Mouse (Mus musculus) embryonic facial prominence, embryonic 15.5 days (tissue): ENCODE data around the gene Cntd1. TPM values are rescaled to one million over a fixed set of nuclear protein-coding genes. Genes with fewer than 3 reads are reported as not detected.
A peak's percentile ranks its signal among the peaks of the same experiment; 100 is the strongest.

ENCODE experiments used
- ATAC-seq: fragments of 200-750 bp; cut with Nextera tagmentation; 2 replicates; pipeline ENCODE4 v1.8.0; 2017; ENCODE audit warnings: low read depth, moderate TSS enrichment; ENCODE audit not compliant: insufficient number of reproducible peaks, low FRiP score, low TSS enrichment
- H3K27ac ChIP-seq: fragments of 300-500 bp; sonication (generic); replicated peaks from 2 replicates; pipeline ENCODE4 v1.5.1; 2015; ENCODE audit warnings: mild to moderate bottlenecking, inconsistent platforms
- H3K27me3 ChIP-seq: fragments of 300-500 bp; sonication (generic); 2 replicates; pipeline ENCODE4 v1.6.1; 2015; ENCODE audit warnings: inconsistent platforms
- H3K36me3 ChIP-seq: fragments of 300-500 bp; sonication (generic); 2 replicates; pipeline ENCODE4 v1.6.1; 2015; ENCODE audit warnings: mild to moderate bottlenecking, inconsistent platforms
- H3K4me1 ChIP-seq: fragments of 300-500 bp; sonication (generic); 2 replicates; pipeline ENCODE4 v1.6.1; 2015; ENCODE audit warnings: inconsistent platforms
- H3K4me2 ChIP-seq: fragments of 300-500 bp; sonication (generic); replicated peaks from 2 replicates; pipeline ENCODE4 v1.6.1; 2015; ENCODE audit warnings: mild to moderate bottlenecking, inconsistent platforms
- H3K4me3 ChIP-seq: fragments of 300-500 bp; sonication (generic); replicated peaks from 2 replicates; pipeline ENCODE4 v1.5.1; 2015; ENCODE audit warnings: mild to moderate bottlenecking, inconsistent platforms
- H3K9ac ChIP-seq: fragments of 300-500 bp; sonication (generic); 2 replicates; pipeline ENCODE4 v1.6.1; 2015; ENCODE audit warnings: inconsistent platforms
- H3K9me3 ChIP-seq: fragments of 300-500 bp; sonication (generic); replicated peaks from 2 replicates; pipeline ENCODE4 v1.6.1; 2016; ENCODE audit warnings: inconsistent platforms
- WGBS: fragments of 180-500 bp; shearing (Covaris S2); methylation state at CpG from one replicate; pipeline ENCODE4 v1.1.7; 2015; 5-methylcytosine and 5-hydroxymethylcytosine counted together
- polyA plus RNA-seq: library from polyadenylated mRNA; unstranded; fragments of >200 nt; fragmentation: Nextera tagmentation; extraction: Ambion mirVana; gene quantifications from 2 replicates; pipeline ENCODE4 v1.2.1, GENCODE M21; 2015

The Cntd1 gene
- polyA plus RNA-seq, 1 experiment from 2014 or later, result 1.9 TPM

DNA sequence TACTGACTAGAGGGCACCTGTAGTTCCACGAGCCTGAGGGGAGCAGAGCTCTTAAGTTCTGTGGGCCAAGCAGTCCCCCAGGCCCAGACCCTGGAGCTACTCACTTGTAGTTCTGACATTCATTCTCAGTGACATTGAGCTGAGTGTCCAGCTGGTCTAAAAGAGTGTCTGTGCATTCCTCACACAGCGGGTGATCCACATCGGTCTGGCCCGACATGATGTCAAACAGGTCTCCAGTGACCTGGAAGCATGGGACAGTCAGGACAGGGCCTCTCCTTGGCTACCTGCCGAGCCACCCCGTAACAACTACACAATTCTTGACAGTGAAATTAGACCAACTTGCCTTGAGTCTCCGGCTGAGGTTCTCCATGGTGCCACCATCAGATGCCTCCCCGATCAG, 16.4 kb downstream of the Cntd1 start:
- WGBS, result 95% methylated on average over 8 of the region's 8 CpGs
- H3K4me1 ChIP-seq, result no peaks in the 10 kb centered on the region
- no peak for ATAC-seq
- H3K36me3 ChIP-seq, result peaks cover 82% of the 10 kb centered on the region
- no peak overlapping the region for H3K4me3 ChIP-seq
- no peak overlapping the region for H3K9ac ChIP-seq
- no peaks in the 10 kb centered on the region for H3K27me3 ChIP-seq
- no peak overlapping the region for H3K27ac ChIP-seq
- no peaks in the 10 kb centered on the region for H3K9me3 ChIP-seq
- H3K4me2 ChIP-seq, result no peak overlapping the region

- Histone ChIP-seq H3K27me3 (no peaks in the 10 kb centered on the region), H3K4me1 (peaks cover 15% of the 10 kb centered on the region), H3K4me3 (peak overlapping the region; percentile 84), H3K9ac (peak overlapping the region; percentile 72), H3K27ac (no peak overlapping the region), H3K36me3 (peaks cover 28% of the 10 kb centered on the region), H3K9me3 (no peaks in the 10 kb centered on the region), H3K4me2 (peak overlapping the region; percentile 82)
- WGBS, result 63% methylated on average over 7 of the region's 7 CpGs
- no peak for ATAC-seq
These were observed 22.1 kb downstream of the Cntd1 start for GRCm38 (mm10) chr11:101300881-101301280.

DNA sequence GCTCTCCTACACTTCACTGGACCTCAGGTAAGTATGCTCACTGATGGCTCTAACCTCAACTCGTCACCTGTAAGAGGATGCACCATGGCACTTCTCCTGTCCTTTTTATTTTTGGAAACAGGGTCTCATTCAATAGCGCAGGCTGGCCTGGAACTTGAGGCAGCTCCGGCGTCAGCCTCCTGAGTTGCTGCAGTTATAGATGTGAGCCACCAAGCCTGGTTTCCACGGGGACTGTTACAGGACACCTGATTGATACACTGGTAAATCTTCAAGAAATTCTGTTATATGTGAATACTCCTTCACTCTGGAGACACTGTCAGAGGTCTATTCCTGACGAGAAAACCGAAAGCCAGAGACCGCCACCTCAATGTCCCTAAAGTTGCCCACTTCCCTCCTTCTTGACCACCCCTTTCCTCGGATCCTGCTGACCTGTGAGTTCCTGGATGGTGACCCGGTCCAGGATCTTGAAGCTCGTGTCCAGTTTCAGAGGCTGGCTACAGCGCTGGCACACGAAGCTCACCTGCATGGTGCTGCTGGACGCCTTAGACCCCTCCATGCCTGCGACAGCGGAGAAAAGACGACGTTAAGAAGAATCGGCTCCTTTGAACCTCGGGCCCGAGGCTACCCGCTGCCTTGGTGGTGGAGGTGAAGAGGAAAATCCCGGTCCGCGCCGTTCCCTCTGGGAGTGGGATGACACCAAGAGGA, 22.6 kb downstream of the Cntd1 start:
- 0 out of 2 replicates have a peak overlapping the region, but pooled peaks have one; percentile 35 for H3K27ac ChIP-seq
- ATAC-seq, result peak; percentile 20; the same call in 1 of the 2 replicates
- peak overlapping the region; percentile 82 for H3K4me2 ChIP-seq
- 13% methylated on average over 26 of the region's 26 CpGs for WGBS
- H3K36me3 ChIP-seq, result peaks cover 25% of the 10 kb centered on the region
- peak overlapping the region; percentile 84 for H3K4me3 ChIP-seq
- no peaks in the 10 kb centered on the region for H3K9me3 ChIP-seq
- H3K4me1 ChIP-seq, result peaks cover 15% of the 10 kb centered on the region
- H3K27me3 ChIP-seq, result no peaks in the 10 kb centered on the region
- peak overlapping the region; percentile 72 for H3K9ac ChIP-seq

DNA sequence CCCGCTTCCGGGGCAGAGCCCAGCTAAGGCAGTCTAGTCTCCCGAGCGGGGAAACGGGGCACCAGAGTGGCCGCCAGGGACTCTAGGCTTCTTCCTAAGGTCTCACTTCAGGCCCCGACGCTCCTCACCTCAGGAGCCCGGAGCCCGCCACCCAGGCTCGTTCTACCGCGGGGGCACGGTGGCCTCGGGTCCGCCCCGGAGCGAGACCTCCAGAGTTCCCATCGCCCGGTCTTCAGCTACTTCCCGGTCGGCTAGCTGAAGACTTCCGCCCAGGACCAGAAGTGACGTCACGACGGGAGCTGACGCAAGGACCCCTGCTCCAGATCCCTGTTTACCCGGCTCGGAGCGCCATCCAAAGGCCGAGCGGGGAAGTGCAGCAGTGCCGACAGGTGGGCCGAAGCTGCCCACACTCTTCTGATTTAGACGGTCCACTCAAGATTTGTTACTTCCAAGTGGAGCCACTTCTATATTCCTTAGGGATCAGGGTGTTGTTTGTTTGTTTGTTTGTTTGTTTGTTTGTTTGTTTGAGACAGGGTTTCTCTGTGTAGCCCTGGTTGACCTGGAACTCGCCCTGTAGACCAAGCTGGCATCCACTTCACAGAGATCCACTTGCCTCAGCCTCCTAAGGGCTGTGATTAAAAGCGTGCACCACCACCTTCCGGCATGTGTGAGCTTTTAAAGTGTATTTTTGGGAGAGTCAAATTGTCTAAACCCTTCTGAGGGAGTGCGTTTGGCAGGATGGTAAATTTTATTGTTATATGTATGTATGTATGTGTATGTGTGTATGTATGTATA, 23.4 kb downstream of the Cntd1 start, which contains the start of gene Becn1:
Gene Becn1, minus strand, starts transcription at position 283 of the 795 bp plus-strand sequence.
- WGBS, result 6% methylated on average over 39 of the region's 39 CpGs

GRCm38 (mm10) chr11:101307744-101308143, 28.9 kb downstream of the Cntd1 start:
- H3K27ac ChIP-seq, result no peak overlapping the region
- ATAC-seq, result no peak
- 29% methylated on average over 5 of the region's 5 CpGs for WGBS

More for the DNA sequence above, 23.4 kb downstream of the Cntd1 start, which contains the start of gene Becn1:
- H3K4me2 ChIP-seq, result peak within 1 kb of the TSS; percentile 82
- peaks cover 15% of the 10 kb centered on the region for H3K4me1 ChIP-seq
- H3K36me3 ChIP-seq, result peaks cover 21% of the 10 kb centered on the region
- peak within 1 kb of the TSS; percentile 72 for H3K9ac ChIP-seq
- H3K9me3 ChIP-seq, result no peaks in the 10 kb centered on the region
- H3K27ac ChIP-seq, result peak within 1 kb of the TSS; percentile 35; the same call in 1 of the 2 replicates
- peak within 1 kb of the TSS; percentile 84 for H3K4me3 ChIP-seq
- no peaks in the 10 kb centered on the region for H3K27me3 ChIP-seq
- peak; percentile 89 for ATAC-seq

GRCm38 (mm10) chr11:101311083-101311482, 32.3 kb downstream of the Cntd1 start:
- WGBS, result 78% methylated on average over 3 of the region's 3 CpGs
- no peaks in the 10 kb centered on the region for H3K36me3 ChIP-seq
- H3K9me3 ChIP-seq, result no peaks in the 10 kb centered on the region
- H3K4me2 ChIP-seq, result no peak overlapping the region
- H3K9ac ChIP-seq, result no peak overlapping the region
- H3K4me1 ChIP-seq, result no peaks in the 10 kb centered on the region
- no peak for ATAC-seq
- no peak overlapping the region for H3K27ac ChIP-seq
- 0 out of 2 replicates have a peak, but pooled peaks cover 3% of the 10 kb centered on the region for H3K27me3 ChIP-seq
- H3K4me3 ChIP-seq, result no peak overlapping the region

More at GRCm38 (mm10) chr11:101307744-101308143, 28.9 kb downstream of the Cntd1 start:
- Histone ChIP-seq H3K36me3 (no peaks in the 10 kb centered on the region), H3K9me3 (no peaks in the 10 kb centered on the region), H3K4me2 (no peak overlapping the region), H3K4me3 (no peak overlapping the region), H3K4me1 (no peaks in the 10 kb centered on the region), H3K9ac (no peak overlapping the region), H3K27me3 (0 out of 2 replicates have a peak, but pooled peaks cover 3% of the 10 kb centered on the region)

GRCm38 (mm10) chr11:101312150-101312549, 33.3 kb downstream of the Cntd1 start:
- no peak for ATAC-seq
- WGBS, result 57% methylated on average over 3 of the region's 3 CpGs

GRCm38 (mm10) chr11:101314567-101314966, 35.8 kb downstream of the Cntd1 start:
- Histone ChIP-seq H3K4me1 (peaks cover 15% of the 10 kb centered on the region), H3K27ac (no peak overlapping the region), H3K36me3 (peaks cover 18% of the 10 kb centered on the region), H3K27me3 (no peaks in the 10 kb centered on the region), H3K9me3 (no peaks in the 10 kb centered on the region), H3K9ac (no peak overlapping the region), H3K4me3 (no peak overlapping the region), H3K4me2 (no peak overlapping the region)
- ATAC-seq, result no peak
- WGBS, result 98% methylated on average over 1 of the region's 1 CpGs

More at GRCm38 (mm10) chr11:101312150-101312549, 33.3 kb downstream of the Cntd1 start:
- Histone ChIP-seq H3K4me3 (no peak overlapping the region), H3K27me3 (0 out of 2 replicates have a peak, but pooled peaks cover 3% of the 10 kb centered on the region), H3K36me3 (no peaks in the 10 kb centered on the region), H3K9ac (no peak overlapping the region), H3K4me1 (peaks cover 6% of the 10 kb centered on the region), H3K27ac (no peak overlapping the region), H3K4me2 (no peak overlapping the region), H3K9me3 (no peaks in the 10 kb centered on the region)

DNA sequence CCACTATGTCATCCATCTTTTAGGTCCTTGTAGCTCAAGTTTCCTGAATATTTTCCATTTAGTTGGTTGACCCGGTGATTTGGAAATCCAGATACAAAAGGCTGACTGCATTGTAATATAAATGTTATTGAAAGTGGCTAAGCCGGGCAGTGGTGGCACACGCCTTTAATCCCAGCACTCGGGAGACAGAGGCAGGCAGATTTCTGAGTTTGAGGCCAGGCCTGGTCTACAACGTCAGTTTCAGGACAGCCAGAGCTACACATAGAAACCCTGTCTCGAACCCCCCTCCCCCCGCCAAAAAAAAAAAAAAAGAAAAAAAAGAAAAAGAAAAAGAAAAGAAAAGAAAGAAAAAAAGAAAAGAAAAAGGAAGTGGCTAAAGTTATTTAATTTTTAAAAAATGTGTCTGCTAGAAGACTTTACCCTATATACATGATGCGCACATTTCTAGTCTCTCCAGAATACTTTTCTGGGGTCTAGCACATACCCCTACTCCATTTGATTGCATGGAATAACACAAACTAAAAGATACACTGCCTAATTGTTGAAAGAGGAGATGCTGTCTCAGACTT, 36.4 kb downstream of the Cntd1 start:
- WGBS, result 82% methylated on average over 8 of the region's 8 CpGs
- no peak for ATAC-seq
- Histone ChIP-seq H3K4me1 (peaks cover 15% of the 10 kb centered on the region), H3K4me2 (peak overlapping the region; percentile 93), H3K9me3 (no peaks in the 10 kb centered on the region), H3K27me3 (no peaks in the 10 kb centered on the region), H3K4me3 (peak overlapping the region; percentile 95), H3K27ac (peak overlapping the region; percentile 74), H3K36me3 (peaks cover 24% of the 10 kb centered on the region), H3K9ac (peak overlapping the region; percentile 89)

- H3K9me3 ChIP-seq, result no peaks in the 10 kb centered on the region
- H3K27ac ChIP-seq, result peak within 1 kb of the TSS; percentile 74
- no peaks in the 10 kb centered on the region for H3K27me3 ChIP-seq
- H3K9ac ChIP-seq, result peak within 1 kb of the TSS; percentile 89
- ATAC-seq, result peak; percentile 89
- WGBS, result under 1% methylated on average over 62 of the region's 62 CpGs
- peak within 1 kb of the TSS; percentile 93 for H3K4me2 ChIP-seq
- H3K4me3 ChIP-seq, result peak within 1 kb of the TSS; percentile 95
- H3K36me3 ChIP-seq, result peaks cover 31% of the 10 kb centered on the region
- peaks cover 15% of the 10 kb centered on the region for H3K4me1 ChIP-seq
These were observed 37.1 kb downstream of the Cntd1 start, which contains the start of gene Psme3 for GRCm38 (mm10) chr11:101315665-101316500. Gene Psme3 (plus strand): TSS chr11:101316213.
